Mouse (Mus musculus) liver, embryonic 13.5 days (tissue): ENCODE measurements around the gene Armh4. TPM values are rescaled to one million over a fixed set of nuclear protein-coding genes. Genes with fewer than 3 reads are reported as not detected.

Experiments
- ATAC-seq: fragments of 200-750 bp; cut with Nextera tagmentation; 2 replicates; pipeline ENCODE4 v1.8.0; 2017; ENCODE audit warnings: low read depth, mild to moderate bottlenecking, moderate number of reproducible peaks, moderate library complexity
- DNase-seq: peaks from one replicate; pipeline ENCODE4 v3.0.0; 2022
- H3K27ac ChIP-seq: fragments of 300-500 bp; sonication (generic); 2 replicates; pipeline ENCODE4 v1.5.1; 2015; ENCODE audit warnings: moderate library complexity, mild to moderate bottlenecking, inconsistent platforms
- H3K27me3 ChIP-seq: fragments of 300-500 bp; sonication (generic); 2 replicates; pipeline ENCODE4 v1.6.1; 2015; ENCODE audit warnings: mild to moderate bottlenecking, inconsistent platforms
- H3K36me3 ChIP-seq: fragments of 300-500 bp; sonication (generic); 2 replicates; pipeline ENCODE4 v1.6.1; 2015; ENCODE audit warnings: mild to moderate bottlenecking, inconsistent platforms
- H3K4me1 ChIP-seq: fragments of 300-500 bp; sonication (generic); replicated peaks from 2 replicates; pipeline ENCODE4 v1.6.1; 2015; ENCODE audit warnings: inconsistent platforms
- H3K4me2 ChIP-seq: fragments of 300-500 bp; sonication (generic); 2 replicates; pipeline ENCODE4 v1.6.1; 2015; ENCODE audit warnings: inconsistent platforms, mild to moderate bottlenecking, moderate library complexity
- H3K4me3 ChIP-seq: fragments of 300-500 bp; sonication (generic); replicated peaks from 2 replicates; pipeline ENCODE4 v1.5.1; 2015; ENCODE audit warnings: mild to moderate bottlenecking, inconsistent platforms
- H3K9ac ChIP-seq: fragments of 300-500 bp; sonication (generic); 2 replicates; pipeline ENCODE4 v1.6.1; 2015; ENCODE audit warnings: mild to moderate bottlenecking, inconsistent platforms
- H3K9me3 ChIP-seq: fragments of 300-500 bp; sonication (generic); replicated peaks from 2 replicates; pipeline ENCODE4 v1.6.1; 2016; ENCODE audit warnings: inconsistent platforms
- WGBS: fragments of 180-500 bp; shearing (Covaris S2); methylation state at CpG from one replicate; pipeline ENCODE4 v1.1.7; 2015; ENCODE audit not compliant: insufficient replicate concordance; 5-methylcytosine and 5-hydroxymethylcytosine counted together
- polyA plus RNA-seq: library from polyadenylated mRNA; unstranded; fragments of >200 nt; fragmentation: Nextera tagmentation; extraction: Ambion mirVana; gene quantifications from 2 replicates; pipeline ENCODE4 v1.2.1, GENCODE M21; 2015

Armh4 gene
- polyA plus RNA-seq, 1 experiment from 2014 or later, result 1.1 TPM

- no peaks in the 10 kb centered on the region for H3K4me1 ChIP-seq
- ATAC-seq (no peak), DNase-seq (no peak)
- H3K9me3 ChIP-seq, result no peaks in the 10 kb centered on the region
- no peak overlapping the region for H3K4me2 ChIP-seq
- 25% methylated on average over 3 of the region's 3 CpGs for WGBS
- no peaks in the 10 kb centered on the region for H3K27me3 ChIP-seq
- H3K36me3 ChIP-seq, result no peaks in the 10 kb centered on the region
- H3K4me3 ChIP-seq, result no peak overlapping the region
- H3K27ac ChIP-seq, result no peak overlapping the region
- H3K9ac ChIP-seq, result no peak overlapping the region
These were observed 60.4 kb downstream of the Armh4 start for GRCm38 (mm10) chr14:49722782-49723181.

- no peaks in the 10 kb centered on the region for H3K36me3 ChIP-seq
- H3K27me3 ChIP-seq, result no peaks in the 10 kb centered on the region
- no peaks in the 10 kb centered on the region for H3K4me1 ChIP-seq
- H3K27ac ChIP-seq, result no peak overlapping the region
- no peak overlapping the region for H3K9ac ChIP-seq
- ATAC-seq (no peak), DNase-seq (no peak)
- H3K4me3 ChIP-seq, result no peak overlapping the region
- no peak overlapping the region for H3K4me2 ChIP-seq
- 33% methylated on average over 1 of the region's 1 CpGs for WGBS
- H3K9me3 ChIP-seq, result no peaks in the 10 kb centered on the region
These were observed 61.9 kb downstream of the Armh4 start for GRCm38 (mm10) chr14:49721281-49721680.

GRCm38 (mm10) chr14:49719678-49720077 is 63.5 kb downstream of the Armh4 start:
- H3K4me1 ChIP-seq, result no peaks in the 10 kb centered on the region
- no peaks in the 10 kb centered on the region for H3K36me3 ChIP-seq
- DNase-seq, result no peak
- no peak overlapping the region for H3K4me3 ChIP-seq
- no peak overlapping the region for H3K27ac ChIP-seq
- no peak for ATAC-seq
- H3K9me3 ChIP-seq, result no peaks in the 10 kb centered on the region
- H3K9ac ChIP-seq, result no peak overlapping the region
- H3K27me3 ChIP-seq, result no peaks in the 10 kb centered on the region
- H3K4me2 ChIP-seq, result no peak overlapping the region

- Histone ChIP-seq H3K27ac (no peak overlapping the region), H3K27me3 (no peaks in the 10 kb centered on the region), H3K4me1 (no peaks in the 10 kb centered on the region), H3K4me3 (no peak overlapping the region), H3K9me3 (no peaks in the 10 kb centered on the region), H3K4me2 (no peak overlapping the region), H3K9ac (no peak overlapping the region), H3K36me3 (no peaks in the 10 kb centered on the region)
- DNase-seq (no peak), ATAC-seq (no peak)
- 27% methylated on average over 3 of the region's 3 CpGs for whole genome bisulfite sequencing
These were observed 72.2 kb downstream of the Armh4 start for GRCm38 (mm10) chr14:49711016-49711415.

- WGBS, result 54% methylated on average over 3 of the region's 3 CpGs
- no peak for DNase-seq
- no peak overlapping the region for H3K4me3 ChIP-seq
- H3K27me3 ChIP-seq, result no peaks in the 10 kb centered on the region
- H3K36me3 ChIP-seq, result no peaks in the 10 kb centered on the region
- H3K4me1 ChIP-seq, result no peaks in the 10 kb centered on the region
- H3K9me3 ChIP-seq, result no peaks in the 10 kb centered on the region
- no peak for ATAC-seq
- H3K4me2 ChIP-seq, result no peak overlapping the region
- no peak overlapping the region for H3K27ac ChIP-seq
- H3K9ac ChIP-seq, result no peak overlapping the region
These were observed 79.6 kb downstream of the Armh4 start for GRCm38 (mm10) chr14:49703432-49704200.

- no peak overlapping the region for H3K4me2 ChIP-seq
- no peak overlapping the region for H3K27ac ChIP-seq
- no peaks in the 10 kb centered on the region for H3K4me1 ChIP-seq
- H3K4me3 ChIP-seq, result no peak overlapping the region
- no peaks in the 10 kb centered on the region for H3K9me3 ChIP-seq
- no peak overlapping the region for H3K9ac ChIP-seq
- 54% methylated on average over 5 of the region's 5 CpGs for WGBS
- no peaks in the 10 kb centered on the region for H3K36me3 ChIP-seq
- no peaks in the 10 kb centered on the region for H3K27me3 ChIP-seq
- ATAC-seq (no peak), DNase-seq (no peak)
These were observed 103.5 kb downstream of the Armh4 start for GRCm38 (mm10) chr14:49679511-49680284.

- H3K27ac ChIP-seq, result no peak overlapping the region
- 51% methylated on average over 2 of the region's 2 CpGs for WGBS
- H3K4me1 ChIP-seq, result no peaks in the 10 kb centered on the region
- no peaks in the 10 kb centered on the region for H3K27me3 ChIP-seq
- H3K9me3 ChIP-seq, result no peaks in the 10 kb centered on the region
- no peaks in the 10 kb centered on the region for H3K36me3 ChIP-seq
- no peak overlapping the region for H3K4me2 ChIP-seq
- no peak overlapping the region for H3K9ac ChIP-seq
- H3K4me3 ChIP-seq, result no peak overlapping the region
- ATAC-seq, result no peak
- no peak for DNase-seq
These were observed 106.6 kb downstream of the Armh4 start for GRCm38 (mm10) chr14:49676580-49676979.

- H3K27me3 ChIP-seq, result no peaks in the 10 kb centered on the region
- H3K27ac ChIP-seq, result no peak overlapping the region
- DNase-seq (no peak), ATAC-seq (no peak)
- H3K4me3 ChIP-seq, result no peak overlapping the region
- H3K9ac ChIP-seq, result no peak overlapping the region
- H3K4me2 ChIP-seq, result no peak overlapping the region
- no peaks in the 10 kb centered on the region for H3K4me1 ChIP-seq
- 35% methylated on average over 4 of the region's 4 CpGs for WGBS
- no peaks in the 10 kb centered on the region for H3K36me3 ChIP-seq
- no peaks in the 10 kb centered on the region for H3K9me3 ChIP-seq
These were observed 122.7 kb downstream of the Armh4 start for GRCm38 (mm10) chr14:49660444-49660843.

GRCm38 (mm10) chr14:49649191-49649590 is 134.0 kb downstream of the Armh4 start:
- Histone ChIP-seq H3K9me3 (no peaks in the 10 kb centered on the region), H3K36me3 (no peaks in the 10 kb centered on the region), H3K4me3 (no peak overlapping the region), H3K9ac (no peak overlapping the region), H3K27ac (no peak overlapping the region), H3K27me3 (no peaks in the 10 kb centered on the region), H3K4me2 (no peak overlapping the region), H3K4me1 (no peaks in the 10 kb centered on the region)
- WGBS, result 31% methylated on average over 1 of the region's 1 CpGs
- DNase-seq (no peak), ATAC-seq (no peak)

- Histone ChIP-seq H3K9me3 (no peaks in the 10 kb centered on the region), H3K27ac (no peak overlapping the region), H3K36me3 (no peaks in the 10 kb centered on the region), H3K27me3 (no peaks in the 10 kb centered on the region), H3K4me3 (no peak overlapping the region), H3K4me1 (no peaks in the 10 kb centered on the region), H3K4me2 (no peak overlapping the region), H3K9ac (no peak overlapping the region)
- no peak for ATAC-seq
- 39% methylated on average over 1 of the region's 1 CpGs for WGBS
- no peak for DNase-seq
These were observed 145.8 kb downstream of the Armh4 start for GRCm38 (mm10) chr14:49637422-49637821.

GRCm38 (mm10) chr14:49626055-49626454 is 157.1 kb downstream of the Armh4 start:
- 51% methylated on average over 4 of the region's 4 CpGs for WGBS
- DNase-seq (no peak), ATAC-seq (no peak)
- Histone ChIP-seq H3K4me2 (no peak overlapping the region), H3K27ac (no peak overlapping the region), H3K4me1 (no peaks in the 10 kb centered on the region), H3K9ac (no peak overlapping the region), H3K36me3 (no peaks in the 10 kb centered on the region), H3K4me3 (no peak overlapping the region), H3K27me3 (no peaks in the 10 kb centered on the region), H3K9me3 (no peaks in the 10 kb centered on the region)
